Mouse (Mus musculus): ENCODE data around the gene Garnl3. TPM values are rescaled to one million over a fixed set of nuclear protein-coding genes. Genes with fewer than 3 reads are reported as not detected.

The Garnl3 gene
- polyA plus RNA-seq (2014; fragmentation: Illumina TruSeq; extraction: RNeasy Lipid Tissue Mini Kit (QIAGEN cat#74804)) = 5.9 TPM

GRCm38 (mm10) chr2:33131500-33132092 lies at the start of gene Garnl3:
Garnl3 (minus strand) TSS chr2:33131654.

GRCm38 (mm10) chr2:32981725-32982271 lies 149.7 kb downstream of the Garnl3 start, which contains the start of gene Slc2a8:
Slc2a8 (minus strand) TSS chr2:32982083.

GRCm38 (mm10) chr2:32961192-32961995 lies 170.1 kb downstream of the Garnl3 start, which contains the start of the genes Rpl12 and Lrsam1:
Rpl12 (plus strand) TSS chr2:32961559.
Lrsam1 (minus strand) TSS chr2:32961614.

Other genes with a start within 250 kb of the Garnl3 start
- gene Rpl12, start 170.1 kb downstream of the Garnl3 start, polyA plus RNA-seq (2014; fragmentation: Illumina TruSeq; extraction: RNeasy Lipid Tissue Mini Kit (QIAGEN cat#74804)) = 239 TPM
- 6.4 TPM for gene Lrsam1, start 170.0 kb downstream of the Garnl3 start, polyA plus RNA-seq (2014; fragmentation: Illumina TruSeq; extraction: RNeasy Lipid Tissue Mini Kit (QIAGEN cat#74804))
- not detected for gene Slc2a8, start 149.6 kb downstream of the Garnl3 start, polyA plus RNA-seq (2014; fragmentation: Illumina TruSeq; extraction: RNeasy Lipid Tissue Mini Kit (QIAGEN cat#74804))
- gene Angptl2, start 84.4 kb upstream of the Garnl3 start, polyA plus RNA-seq (2014; fragmentation: Illumina TruSeq; extraction: RNeasy Lipid Tissue Mini Kit (QIAGEN cat#74804)) = 13.6 TPM
- gene Ralgps1, start 239.8 kb upstream of the Garnl3 start, polyA plus RNA-seq (2014; fragmentation: Illumina TruSeq; extraction: RNeasy Lipid Tissue Mini Kit (QIAGEN cat#74804)) = 6.4 TPM

All from ovary, adult 10 weeks (tissue).